Mouse (Mus musculus) bone marrow, adult 2 months (tissue): ENCODE measurements at regions not wholly inside any gene's neighbourhood (a gene's known extent, or its start where the extent isn't known, plus 50 kb on each side); places are given as distances from the start of the nearest gene placed in this dataset.

Source experiments
- H3K27ac ChIP-seq: fragments of 200-500 bp; 2 replicates; pipeline ENCODE4 v1.5.1; 2012; ENCODE audit warnings: low read depth, mild to moderate bottlenecking, control low read depth, inconsistent platforms, low read length; ENCODE audit not compliant: control insufficient read depth, poor library complexity, insufficient read depth
- H3K4me1 ChIP-seq: fragments of 200-500 bp; 2 replicates; pipeline ENCODE4 v1.6.1; 2011; ENCODE audit warnings: low read length; ENCODE audit not compliant: control insufficient read depth, insufficient read depth
- H3K4me3 ChIP-seq: fragments of 200-500 bp; replicated peaks from 2 replicates; pipeline ENCODE3; 2011; ENCODE audit warnings: mild to moderate bottlenecking, low read depth, low read length, control low read depth; ENCODE audit not compliant: control insufficient read depth
- CTCF ChIP-seq: fragments of 200-500 bp; IDR thresholded peaks from 2 replicates; pipeline ENCODE4 v1.5.1; 2011; ENCODE audit warnings: low read length, control low read depth; ENCODE audit not compliant: control insufficient read depth, insufficient read depth
- POLR2A ChIP-seq: fragments of 200-500 bp; IDR thresholded peaks from 2 replicates; pipeline ENCODE4 v1.6.1; 2011; ENCODE audit warnings: low read depth, mild to moderate bottlenecking, control low read depth, low read length, borderline replicate concordance; ENCODE audit not compliant: control insufficient read depth
- WGBS: fragments of 180-500 bp; shearing (Covaris S2); methylation state at CpG from one replicate; pipeline ENCODE4 v1.1.7; 2018; 5-methylcytosine and 5-hydroxymethylcytosine counted together

DNA sequence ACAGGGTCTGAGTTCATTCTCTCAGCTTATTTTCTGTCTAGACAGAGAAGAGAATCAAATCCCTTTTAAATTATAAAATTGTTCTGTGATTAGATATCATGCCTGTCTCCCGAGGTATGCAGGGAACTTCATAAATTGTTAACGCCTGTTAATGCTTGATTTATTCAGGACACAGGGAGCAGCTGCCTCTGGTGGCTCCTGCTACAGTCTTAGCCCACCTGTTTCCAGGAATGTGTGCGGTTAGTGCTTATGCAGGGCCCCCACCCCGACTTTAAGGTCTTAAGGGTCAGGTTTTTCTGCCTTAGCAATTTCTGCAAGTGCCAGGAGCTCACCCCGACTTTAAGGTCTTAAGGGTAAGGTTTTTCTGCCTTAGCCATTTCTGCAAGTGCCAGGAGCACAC lies 54.7 kb upstream of the Ghitm start:
- Histone ChIP-seq H3K4me1 (no peaks in the 10 kb centered on the region), H3K27ac (no peak overlapping the region), H3K4me3 (no peak overlapping the region)
- TF ChIP-seq POLR2A (no peak), CTCF (no peak)
- WGBS, result 75% methylated on average over 5 of the region's 5 CpGs
